8 mouse cellular contexts compared by ENCODE assay signal in the genomic region with DNA sequence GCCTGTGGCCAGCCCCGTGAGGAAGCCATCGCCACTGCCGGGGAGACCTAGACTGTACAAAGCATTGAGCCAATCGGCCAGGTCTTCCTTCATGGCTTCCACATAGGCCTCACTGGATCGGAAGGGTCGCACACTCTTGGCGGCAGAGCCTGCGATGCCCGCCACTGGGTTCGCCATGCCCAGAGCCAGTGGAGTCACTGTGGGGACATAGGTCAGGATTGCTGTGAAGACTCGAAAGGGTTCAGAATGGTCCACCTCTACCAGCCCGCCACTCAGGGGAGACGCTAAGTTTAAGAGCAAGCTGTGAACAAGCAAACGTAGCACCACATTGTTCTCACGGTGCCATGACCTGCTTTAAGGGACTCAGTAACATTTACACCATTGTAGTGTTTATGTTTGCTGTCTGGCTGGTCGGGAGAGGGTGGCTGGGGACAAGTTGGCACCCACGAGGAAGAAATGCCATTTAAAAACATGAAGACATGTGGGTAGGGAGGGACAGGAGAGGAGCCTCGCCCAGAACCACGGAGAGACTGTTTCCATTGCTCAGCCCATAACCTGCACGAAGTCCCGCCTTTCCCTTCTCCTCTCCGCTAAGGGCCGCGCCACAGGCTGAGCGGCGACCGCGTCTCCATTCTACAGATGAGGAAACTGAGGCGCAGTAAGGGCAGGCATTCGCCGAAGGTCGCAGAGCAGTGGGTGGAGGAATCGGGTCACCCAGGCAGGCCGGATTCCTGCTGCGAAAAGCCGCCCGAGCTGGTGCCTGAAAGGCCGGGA. TPM values are rescaled to one million over a fixed set of nuclear protein-coding genes. Genes with fewer than 3 reads are reported as not detected.
DNase-seq lines count a peak whose midpoint lies in the region; ATAC-seq and TF ChIP-seq lines count a peak whose summit lies in the region.

No protein-coding gene starts in this region.

- no peaks in the 10 kb centered on the region for H3K9me3 ChIP-seq in embryonic facial prominence, embryonic 12.5 days

- H3K36me3 ChIP-seq in spleen, adult 2 months (ENCODE audit: control insufficient read depth, insufficient read depth, low read length) = peaks cover 10% of the 10 kb centered on the region
- peaks cover 17% of the 10 kb centered on the region for H3K36me3 ChIP-seq in embryonic facial prominence, embryonic 12.5 days

- ATAC-seq in embryonic facial prominence, embryonic 12.5 days (ENCODE audit: insufficient number of reproducible peaks, insufficient read depth, low FRiP score, low TSS enrichment) = no peak
- no peak for ATAC-seq in erythroid progenitor cell, adult 5-6 weeks (replicated peaks; ENCODE audit: low FRiP score, poor library complexity, severe bottlenecking)

- no peak overlapping the region; the same call in 1 of the 2 replicates for H3K27ac ChIP-seq in spleen, adult 2 months (ENCODE audit: insufficient read depth, low read length)
- H3K27ac ChIP-seq in embryonic facial prominence, embryonic 12.5 days = no peak overlapping the region

- peaks cover 20% of the 10 kb centered on the region for H3K4me1 ChIP-seq in spleen, adult 2 months (ENCODE audit: control insufficient read depth, insufficient read depth, insufficient read length)
- peaks cover 42% of the 10 kb centered on the region for H3K4me1 ChIP-seq in embryonic facial prominence, embryonic 12.5 days

- peak overlapping the region; percentile 55 for H3K4me3 ChIP-seq in spleen, adult 2 months (ENCODE audit: extremely low read depth, insufficient read depth, insufficient read length)
- H3K4me3 ChIP-seq in embryonic facial prominence, embryonic 12.5 days = peak overlapping the region; percentile 75

- peaks cover 22% of the 10 kb centered on the region for H3K27me3 ChIP-seq in spleen, adult 2 months (ENCODE audit: control insufficient read depth, insufficient read depth, low read length)
- peaks cover 54% of the 10 kb centered on the region for H3K27me3 ChIP-seq in embryonic facial prominence, embryonic 12.5 days

- no peak for TF ChIP-seq CTCF in spleen, adult 2 months (IDR thresholded peaks at IDR 0.05; ENCODE audit: extremely low read depth, insufficient read depth, insufficient read length, insufficient replicate concordance)

- 29% methylated on average over 38 of the region's 38 CpGs for WGBS in spleen, adult 2 months
- 12% methylated on average over 37 of the region's 38 CpGs for WGBS in embryonic facial prominence, embryonic 12.5 days

- TF ChIP-seq POLR2A in spleen, adult 2 months (IDR thresholded peaks at IDR 0.05; ENCODE audit: low read depth, low read length) = no peak

- H3K9ac ChIP-seq in embryonic facial prominence, embryonic 12.5 days = peak overlapping the region; percentile 64

- H3K4me2 ChIP-seq in embryonic facial prominence, embryonic 12.5 days (replicated peaks) = peak overlapping the region; percentile 80

- no peak for DNase-seq in spleen, adult 2 months (ENCODE audit: low read depth in 1 of 2, low spot score in 2 of 2)
- no peak for DNase-seq in spleen, postnatal 4 days (ENCODE audit: low spot score in 2 of 2)
- DNase-seq in induced T-regulatory cell, adult 2 months (ENCODE audit: low read depth) = peak; percentile 69
- peak; percentile 38 for DNase-seq in lung, postnatal 36 days
- DNase-seq in embryo, embryonic 11 days = no peak
- no peak for DNase-seq in gastrocnemius, postnatal 4 days (ENCODE audit: low spot score in 2 of 2)

RNA-seq across cellular contexts. Expression of gene Gas2l1, which starts 0.7 kb away (rescaled TPM):
- 35.5 and 36.5 TPM in 2 replicates for polyA plus RNA-seq in spleen, adult 2 months (2012; rRNA removed)
- polyA plus RNA-seq in embryonic facial prominence, embryonic 12.5 days (2016; fragmentation: Nextera tagmentation; extraction: Ambion mirVana) = 44.3 and 47.6 TPM in 2 replicates
- total RNA-seq in erythroid progenitor cell, adult 5-6 weeks (2015; ENCODE audit: low replicate concordance) = 0.42 and 2.2 TPM in 2 replicates
- 1.7 TPM in 1 of 2 replicates, not detected in the other for total RNA-seq in erythroid progenitor cell, adult 5-6 weeks (2017; ENCODE audit: low replicate concordance)
- 10 to 100 TPM; 25.1 to 28.5 TPM for total RNA-seq in gastrocnemius, postnatal 4 days (2021)

RNA-seq across cellular contexts. Expression of gene Rasl10a, which starts 6.5 kb away (rescaled TPM):
- polyA plus RNA-seq in spleen, adult 2 months (2012; rRNA removed) = 2.4 and 3.6 TPM in 2 replicates
- 1.1 TPM in 2 replicates for polyA plus RNA-seq in embryonic facial prominence, embryonic 12.5 days (2016; fragmentation: Nextera tagmentation; extraction: Ambion mirVana)
- total RNA-seq in erythroid progenitor cell, adult 5-6 weeks (2015; ENCODE audit: low replicate concordance) = not detected in 2 replicates
- total RNA-seq in erythroid progenitor cell, adult 5-6 weeks (2017; ENCODE audit: low replicate concordance) = 1.5 TPM in 1 of 2 replicates, not detected in the other
- 1 to 10 TPM; 1.9 to 2.8 TPM for total RNA-seq in gastrocnemius, postnatal 4 days (2021)

RNA-seq across cellular contexts. Expression of gene Rhbdd3, which starts 34.3 kb away (rescaled TPM):
- 14.6 and 17.8 TPM in 2 replicates for polyA plus RNA-seq in spleen, adult 2 months (2012; rRNA removed)
- polyA plus RNA-seq in embryonic facial prominence, embryonic 12.5 days (2016; fragmentation: Nextera tagmentation; extraction: Ambion mirVana) = 26.4 and 27.9 TPM in 2 replicates
- 2.2 and 23.5 TPM in 2 replicates for total RNA-seq in erythroid progenitor cell, adult 5-6 weeks (2015; ENCODE audit: low replicate concordance)
- total RNA-seq in erythroid progenitor cell, adult 5-6 weeks (2017; ENCODE audit: low replicate concordance) = 3.6 and 4.6 TPM in 2 replicates
- total RNA-seq in gastrocnemius, postnatal 4 days (2021) = 10 to 100 TPM; 25.7 to 25.8 TPM

RNA-seq across cellular contexts. Expression of gene Ewsr1, which starts 34.6 kb away (rescaled TPM):
- 322 and 566 TPM in 2 replicates for polyA plus RNA-seq in spleen, adult 2 months (2012; rRNA removed)
- 949 and 978 TPM in 2 replicates for polyA plus RNA-seq in embryonic facial prominence, embryonic 12.5 days (2016; fragmentation: Nextera tagmentation; extraction: Ambion mirVana)
- total RNA-seq in erythroid progenitor cell, adult 5-6 weeks (2015; ENCODE audit: low replicate concordance) = 242 and 276 TPM in 2 replicates
- total RNA-seq in erythroid progenitor cell, adult 5-6 weeks (2017; ENCODE audit: low replicate concordance) = 439 and 531 TPM in 2 replicates
- 100 to 1,000 TPM; 205 to 243 TPM for total RNA-seq in gastrocnemius, postnatal 4 days (2021)

Comparison
In these comparisons a context has a peak if more than half of its experiments do, and no peak if none do; other contexts are left out.
1. DNase-seq: peak in induced T-regulatory cell, adult 2 months (single experiment) and lung, postnatal 36 days (single experiment); none in spleen, adult 2 months (0 of 2), spleen, postnatal 4 days (0 of 2), embryo, embryonic 11 days (single experiment) and gastrocnemius, postnatal 4 days (0 of 2).
2. RNA of gene Gas2l1, which starts 0.7 kb away (total RNA-seq): 25.1 to 28.5 TPM in gastrocnemius, postnatal 4 days; 0.42 to 2.2 TPM in erythroid progenitor cell, adult 5-6 weeks; every median in the first group is over 4 times any median in the second.